Mouse (Mus musculus) MEL (cell line): ENCODE data around the gene Trdmt1. TPM values are rescaled to one million over a fixed set of nuclear protein-coding genes. Genes with fewer than 3 reads are reported as not detected.

Source experiments
- DNase-seq: peaks from one replicate; pipeline ENCODE4 v3.0.0; 2011; ENCODE audit warnings: low read depth, low spot score
- H3K27ac ChIP-seq: 2 replicates; pipeline ENCODE4 v1.5.1; 2012; ENCODE audit warnings: low read depth, mild to moderate bottlenecking, control low read depth, low read length, moderate library complexity; ENCODE audit not compliant: control insufficient read depth
- H3K27me3 ChIP-seq, 2 experiments: fragments of 150-350 bp in 1 of 2; sonication (generic) in 1 of 2; 2 replicates each; pipeline ENCODE4 v1.6.1; 2012; ENCODE audit warnings: low read length in 2 of 2, mild to moderate bottlenecking in 2 of 2, improper control_type of control experiment in 1 of 2, moderate library complexity in 1 of 2; ENCODE audit not compliant: insufficient read depth in 2 of 2, control insufficient read depth in 1 of 2
- H3K36me3 ChIP-seq, 2 experiments: 2 replicates each; pipeline ENCODE4 v1.6.1; 2012 to 2014; ENCODE audit warnings: low read length in 2 of 2, improper control_type of control experiment in 1 of 2, inconsistent platforms in 1 of 2, mild to moderate bottlenecking in 1 of 2; ENCODE audit not compliant: insufficient read depth in 2 of 2, control insufficient read depth in 1 of 2
- H3K4me1 ChIP-seq, 2 experiments: fragments of 150-350 bp in 1 of 2; sonication (generic) in 1 of 2; 2 replicates each; pipeline ENCODE4 v1.6.1; 2012; ENCODE audit warnings: low read length in 2 of 2, improper control_type of control experiment in 1 of 2, mild to moderate bottlenecking in 1 of 2; ENCODE audit not compliant: insufficient read depth in 2 of 2, control insufficient read depth in 1 of 2
- H3K4me3 ChIP-seq, 2 experiments: fragments of 150-350 bp in 1 of 2; sonication (generic) in 1 of 2; 2 replicates each; pipeline ENCODE4 v1.5.1; 2012; ENCODE audit warnings: low read depth in 2 of 2, low read length in 2 of 2, mild to moderate bottlenecking in 2 of 2, moderate library complexity in 2 of 2, control low read depth in 1 of 2, improper control_type of control experiment in 1 of 2; ENCODE audit not compliant: control insufficient read depth in 1 of 2, insufficient read depth in 1 of 2
- H3K79me2 ChIP-seq: 2 replicates; pipeline ENCODE4 v1.6.1; 2012; ENCODE audit warnings: mild to moderate bottlenecking, low read length, moderate library complexity; ENCODE audit not compliant: control insufficient read depth, poor library complexity, insufficient read depth
- H3K9ac ChIP-seq: 2 replicates; pipeline ENCODE4 v1.6.1; 2012; ENCODE audit warnings: low read depth, mild to moderate bottlenecking, control low read depth, low read length, moderate library complexity; ENCODE audit not compliant: control insufficient read depth, poor library complexity, severe bottlenecking
- H3K9me3 ChIP-seq: fragments of 150-350 bp; sonication (generic); replicated peaks from 2 replicates; pipeline ENCODE4 v1.6.1; 2012; ENCODE audit warnings: mild to moderate bottlenecking, low read length, improper control_type of control experiment, moderate library complexity; ENCODE audit not compliant: insufficient read depth
- BHLHE40 ChIP-seq: IDR thresholded peaks from 2 replicates; pipeline ENCODE4 v1.6.1; 2012; ENCODE audit warnings: low read depth, mild to moderate bottlenecking, inconsistent platforms, low read length, improper control_type of control experiment, borderline replicate concordance
- CHD1 ChIP-seq: IDR thresholded peaks from 2 replicates; pipeline ENCODE4 v1.6.1; 2012; ENCODE audit warnings: low read depth, mild to moderate bottlenecking, inconsistent platforms, low read length, improper control_type of control experiment
- CHD2 ChIP-seq: IDR thresholded peaks from 2 replicates; pipeline ENCODE4 v1.6.1; 2011; ENCODE audit warnings: low read length, improper control_type of control experiment
- ELF1 ChIP-seq: IDR thresholded peaks from 2 replicates; pipeline ENCODE4 v1.6.1; 2014; ENCODE audit warnings: low read depth, mild to moderate bottlenecking, inconsistent platforms, low read length, improper control_type of control experiment, moderate library complexity
- EP300 ChIP-seq, 2 experiments: IDR thresholded peaks; 2 replicates each; pipeline ENCODE4 v1.6.1; 2011; ENCODE audit warnings: improper control_type of control experiment in 2 of 2, low read length in 2 of 2, low read depth in 1 of 2, mild to moderate bottlenecking in 1 of 2
- GABPA ChIP-seq: IDR thresholded peaks from 2 replicates; pipeline ENCODE4 v1.6.1; 2012; ENCODE audit warnings: low read depth, mild to moderate bottlenecking, inconsistent platforms, low read length, improper control_type of control experiment, moderate library complexity
- GATA1 ChIP-seq: IDR thresholded peaks from 2 replicates; pipeline ENCODE4 v1.6.1; 2011; ENCODE audit warnings: low read depth, low read length, improper control_type of control experiment
- KAT2A ChIP-seq: conservative IDR thresholded peaks from 2 replicates; pipeline ENCODE4 v1.6.1; 2012; ENCODE audit warnings: low read depth, low read length, improper control_type of control experiment, inconsistent platforms
- MAFK ChIP-seq: IDR thresholded peaks from 2 replicates; pipeline ENCODE4 v1.6.1; 2011; ENCODE audit warnings: low read depth, mild to moderate bottlenecking, low read length, improper control_type of control experiment, borderline replicate concordance
- MYC ChIP-seq: IDR thresholded peaks from 2 replicates; pipeline ENCODE4 v1.6.1; 2011; ENCODE audit warnings: low read depth, mild to moderate bottlenecking, low read length, improper control_type of control experiment, moderate library complexity
- NRF1 ChIP-seq: IDR thresholded peaks from 2 replicates; pipeline ENCODE4 v1.6.1; 2014; ENCODE audit warnings: low read depth, mild to moderate bottlenecking, inconsistent platforms, low read length, improper control_type of control experiment, moderate library complexity; ENCODE audit not compliant: poor library complexity, insufficient read depth, severe bottlenecking
- POLR2AphosphoS5 ChIP-seq: IDR thresholded peaks from 2 replicates; pipeline ENCODE4 v1.6.1; 2012; ENCODE audit warnings: low read depth, borderline replicate concordance, mild to moderate bottlenecking, inconsistent platforms, low read length, moderate library complexity, mixed read lengths
- SMC3 ChIP-seq: IDR thresholded peaks from 2 replicates; pipeline ENCODE4 v1.6.1; 2011; ENCODE audit warnings: low read depth, low read length, improper control_type of control experiment
- TCF12 ChIP-seq: IDR thresholded peaks from 2 replicates; pipeline ENCODE4 v1.6.1; 2014; ENCODE audit warnings: low read depth, mild to moderate bottlenecking, inconsistent platforms, low read length, improper control_type of control experiment, moderate library complexity
- UBTF ChIP-seq: IDR thresholded peaks from 2 replicates; pipeline ENCODE4 v1.6.1; 2012; ENCODE audit warnings: low read depth, mild to moderate bottlenecking, inconsistent platforms, low read length, improper control_type of control experiment, moderate library complexity, borderline replicate concordance; ENCODE audit not compliant: insufficient read depth
- ZNF384 ChIP-seq: IDR thresholded peaks from 2 replicates; pipeline ENCODE4 v1.6.1; 2012; ENCODE audit warnings: low read depth, mild to moderate bottlenecking, inconsistent platforms, low read length, improper control_type of control experiment
- polyA plus RNA-seq, 2 experiments: library from polyadenylated mRNA; stranded (reverse) in 1 of 2; unstranded in 1 of 2; fragments of >175 nt in 1 of 2; fragments of >200 nt in 1 of 2; gene quantifications; 2 replicates each; pipeline versions ENCODE4 v1.2.1 to v1.2.4; 2012; ENCODE audit warnings: low replicate concordance in 2 of 2, low read depth in 1 of 2; ENCODE audit not compliant: insufficient read length in 2 of 2, insufficient read depth in 1 of 2, missing spikeins in 1 of 2
- total RNA-seq: library from RNA; depleted of rRNA; stranded (reverse); fragments of 300-350 nt; gene quantifications from 2 replicates; pipeline ENCODE4 v1.2.3, GENCODE M21; 2012

The Trdmt1 gene
- total and polyA plus RNA-seq, 3 experiments: 8.6 to 9.2 TPM; not detected in 1

DNA sequence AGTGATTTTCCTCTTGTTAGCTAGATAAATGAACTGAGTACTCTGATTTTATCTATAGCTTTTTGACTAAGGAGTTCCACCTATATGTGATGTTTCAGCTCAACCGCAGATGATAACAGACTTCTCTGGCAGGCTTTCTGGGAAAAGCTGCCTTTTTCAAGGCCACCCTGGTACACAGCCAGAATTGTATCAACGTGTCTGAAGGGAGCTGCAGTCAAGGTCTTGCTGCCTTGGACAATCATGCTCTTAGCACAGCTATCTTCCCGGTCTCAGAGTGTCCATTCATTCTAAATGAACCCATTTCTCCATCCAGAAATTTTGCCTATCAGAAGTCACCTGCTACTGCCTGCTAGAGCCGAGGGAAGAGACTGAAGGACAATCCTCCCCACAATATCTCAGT, 16.9 kb downstream of the Trdmt1 start:
- Histone ChIP-seq H3K4me3 (no peak overlapping the region), H3K27ac (no peak overlapping the region), H3K4me1 (peaks cover 10 to 14% of the 10 kb centered on the region in 2 experiments; a peak in 3 of 4 replicates)

DNA sequence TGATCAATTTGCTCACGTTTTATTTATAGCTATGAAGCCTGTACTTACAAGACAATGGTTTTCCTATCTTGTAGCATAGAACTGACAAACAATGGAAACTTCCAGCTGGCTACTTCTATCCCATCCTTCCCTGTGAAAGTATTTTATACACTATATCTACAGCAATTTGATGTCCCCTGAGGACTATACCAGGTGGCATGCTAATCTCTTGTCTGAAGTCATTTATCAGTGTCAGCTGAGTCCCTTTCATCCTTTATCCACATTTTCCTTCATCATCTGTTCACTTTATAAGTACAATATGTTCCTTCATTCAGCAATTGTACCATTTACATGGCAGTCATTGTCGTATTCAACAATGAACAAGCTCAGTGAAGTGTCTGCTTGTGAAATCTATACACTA, 17.3 kb downstream of the Trdmt1 start:
- no peak for DNase-seq
- Histone ChIP-seq H3K4me3 (no peak overlapping the region), H3K9ac (no peak overlapping the region), H3K36me3 (peaks cover 0 to 27% of the 10 kb centered on the region in 2 experiments; a peak in 2 of 4 replicates), H3K4me1 (peaks cover 10 to 14% of the 10 kb centered on the region in 2 experiments; a peak in 3 of 4 replicates), H3K9me3 (no peaks in the 10 kb centered on the region), H3K27ac (no peak overlapping the region)
- TF ChIP-seq CHD2 (no peak), ELF1 (no peak), POLR2AphosphoS5 (no peak), GABPA (no peak)
- TF ChIP-seq, all 39 proteins: peak for 0
- no peaks in the 10 kb centered on the region for H3K79me2 ChIP-seq
- no peaks in the 10 kb centered on the region for H3K27me3 ChIP-seq

More for the DNA sequence above, 16.9 kb downstream of the Trdmt1 start:
- no peaks in the 10 kb centered on the region for H3K27me3 ChIP-seq
- no peak overlapping the region for H3K9ac ChIP-seq
- H3K9me3 ChIP-seq: no peaks in the 10 kb centered on the region
- TF ChIP-seq EP300 (IDR thresholded peaks at IDR 0.05; ENCODE audit: low read depth in 1 of 2, low read length in 2 of 2) (no peak), MAFK (no peak), MYC (no peak), GATA1 (0 out of 2 replicates have a peak, but pooled peaks have one; percentile 7), NRF1 (no peak)
- no peaks in the 10 kb centered on the region for H3K79me2 ChIP-seq
- DNase-seq: no peak
- H3K36me3 ChIP-seq: peaks cover 0 to 24% of the 10 kb centered on the region in 2 experiments; a peak in 2 of 4 replicates

DNA sequence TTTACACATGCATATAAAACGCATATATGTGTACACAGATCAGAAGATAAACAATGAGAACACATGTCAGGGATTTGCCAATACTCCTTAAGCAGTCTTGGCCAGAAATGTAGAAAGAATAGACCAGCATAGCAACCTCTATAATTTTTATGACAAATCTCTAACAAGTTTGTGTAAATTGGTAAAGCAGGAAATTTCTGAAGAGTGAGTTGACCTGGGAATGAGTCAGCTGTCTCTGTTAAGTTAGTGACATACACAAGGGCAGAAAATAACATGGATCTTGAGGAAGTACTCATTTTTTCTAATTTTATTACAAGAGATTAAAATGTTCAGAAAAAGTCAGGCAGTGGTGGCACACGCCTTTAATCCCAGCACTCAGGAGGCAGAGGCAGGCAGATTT, 18.3 kb downstream of the Trdmt1 start:
- TF ChIP-seq BHLHE40 (no peak), EP300 (IDR thresholded peaks at IDR 0.05; ENCODE audit: low read depth in 1 of 2, low read length in 2 of 2) (no peak), CHD1 (no peak), ZNF384 (no peak), KAT2A (no peak), SMC3 (no peak), TCF12 (no peak), UBTF (no peak)
- H3K4me1 ChIP-seq: peaks cover 10 to 14% of the 10 kb centered on the region in 2 experiments; a peak in 3 of 4 replicates
- no peaks in the 10 kb centered on the region for H3K9me3 ChIP-seq
- DNase-seq: no peak
- H3K79me2 ChIP-seq: no peaks in the 10 kb centered on the region
- H3K36me3 ChIP-seq: peaks cover 0 to 29% of the 10 kb centered on the region in 2 experiments; a peak in 2 of 4 replicates
- H3K27ac ChIP-seq: no peak overlapping the region
- no peaks in the 10 kb centered on the region for H3K27me3 ChIP-seq
- H3K4me3 ChIP-seq: no peak overlapping the region
- H3K9ac ChIP-seq: no peak overlapping the region
